Mouse (Mus musculus) limb, embryonic 14.5 days (tissue): ENCODE results near the gene Csf2ra. TPM values are rescaled to one million over a fixed set of nuclear protein-coding genes. Genes with fewer than 3 reads are reported as not detected.
"Not testable (repeated sequence)": the region's sequence is repeated elsewhere in the genome, so short reads cannot be mapped to it uniquely, and the experiment has no call there.

Experiments used
- ATAC-seq: fragments of 200-750 bp; cut with Nextera tagmentation; 2 replicates; pipeline ENCODE4 v1.8.0; 2017; ENCODE audit warnings: low read depth, moderate number of reproducible peaks, moderate TSS enrichment; ENCODE audit not compliant: low FRiP score
- DNase-seq: peaks from one replicate; pipeline ENCODE4 v3.0.0-alpha.2; 2015; ENCODE audit warnings: low spot score
- H3K27ac ChIP-seq: fragments of 300-500 bp; sonication (generic); replicated peaks from 2 replicates; pipeline ENCODE4 v1.5.1; 2014; ENCODE audit warnings: low read depth, mild to moderate bottlenecking, low read length, moderate library complexity, mixed read lengths
- H3K27me3 ChIP-seq: fragments of 300-500 bp; sonication (generic); 2 replicates; pipeline ENCODE4 v1.6.1; 2014; ENCODE audit warnings: low read length, mixed read lengths; ENCODE audit not compliant: control insufficient read depth, insufficient read depth
- H3K36me3 ChIP-seq: fragments of 300-500 bp; sonication (generic); 2 replicates; pipeline ENCODE4 v1.6.1; 2014; ENCODE audit warnings: mild to moderate bottlenecking, low read length, moderate library complexity, mixed read lengths; ENCODE audit not compliant: control insufficient read depth, insufficient read depth
- H3K4me1 ChIP-seq: fragments of 300-500 bp; sonication (generic); 2 replicates; pipeline ENCODE4 v1.6.1; 2014; ENCODE audit warnings: antibody characterized with exemption, low read length, mixed read lengths; ENCODE audit not compliant: control insufficient read depth, insufficient read depth
- H3K4me2 ChIP-seq: fragments of 300-500 bp; sonication (generic); replicated peaks from 2 replicates; pipeline ENCODE4 v1.6.1; 2014; ENCODE audit warnings: low read depth, mild to moderate bottlenecking, low read length, moderate library complexity; ENCODE audit not compliant: severe bottlenecking
- H3K4me3 ChIP-seq: fragments of 300-500 bp; sonication (generic); replicated peaks from 2 replicates; pipeline ENCODE4 v1.5.1; 2014; ENCODE audit warnings: low read length
- H3K9ac ChIP-seq: fragments of 300-500 bp; sonication (generic); 2 replicates; pipeline ENCODE4 v1.6.1; 2014; ENCODE audit warnings: mild to moderate bottlenecking, low read depth, low read length, moderate library complexity; ENCODE audit not compliant: severe bottlenecking
- H3K9me3 ChIP-seq: fragments of 300-500 bp; sonication (generic); 2 replicates; pipeline ENCODE4 v1.6.1; 2016; ENCODE audit warnings: low read length; ENCODE audit not compliant: control insufficient read depth
- POLR2A ChIP-seq: fragments of 200-500 bp; IDR thresholded peaks from 2 replicates; pipeline ENCODE4 v1.8.0; 2012; ENCODE audit warnings: inconsistent platforms, mild to moderate bottlenecking, moderate library complexity, borderline replicate concordance; ENCODE audit not compliant: insufficient read depth, insufficient read length; ENCODE audit errors: extremely low read depth
- WGBS: fragments of 180-500 bp; shearing (Covaris S2); extraction: QIAGEN DNeasy Blood & Tissue Kit; methylation state at CpG from one replicate; pipeline ENCODE4 v1.1.7; 2014; 5-methylcytosine and 5-hydroxymethylcytosine counted together
- polyA plus RNA-seq, 2 experiments: library from polyadenylated mRNA; depleted of rRNA in 1 of 2; stranded (reverse) in 1 of 2; unstranded in 1 of 2; fragments of >200 nt; fragmentation: Nextera tagmentation in 1 of 2; extraction: Ambion mirVana in 1 of 2; gene quantifications; 2 replicates each; pipeline versions ENCODE4 v1.2.1 to v1.2.3; 2012 to 2014

Csf2ra gene
- polyA plus RNA-seq, 2 experiments, result 24.1 to 181 TPM

DNA sequence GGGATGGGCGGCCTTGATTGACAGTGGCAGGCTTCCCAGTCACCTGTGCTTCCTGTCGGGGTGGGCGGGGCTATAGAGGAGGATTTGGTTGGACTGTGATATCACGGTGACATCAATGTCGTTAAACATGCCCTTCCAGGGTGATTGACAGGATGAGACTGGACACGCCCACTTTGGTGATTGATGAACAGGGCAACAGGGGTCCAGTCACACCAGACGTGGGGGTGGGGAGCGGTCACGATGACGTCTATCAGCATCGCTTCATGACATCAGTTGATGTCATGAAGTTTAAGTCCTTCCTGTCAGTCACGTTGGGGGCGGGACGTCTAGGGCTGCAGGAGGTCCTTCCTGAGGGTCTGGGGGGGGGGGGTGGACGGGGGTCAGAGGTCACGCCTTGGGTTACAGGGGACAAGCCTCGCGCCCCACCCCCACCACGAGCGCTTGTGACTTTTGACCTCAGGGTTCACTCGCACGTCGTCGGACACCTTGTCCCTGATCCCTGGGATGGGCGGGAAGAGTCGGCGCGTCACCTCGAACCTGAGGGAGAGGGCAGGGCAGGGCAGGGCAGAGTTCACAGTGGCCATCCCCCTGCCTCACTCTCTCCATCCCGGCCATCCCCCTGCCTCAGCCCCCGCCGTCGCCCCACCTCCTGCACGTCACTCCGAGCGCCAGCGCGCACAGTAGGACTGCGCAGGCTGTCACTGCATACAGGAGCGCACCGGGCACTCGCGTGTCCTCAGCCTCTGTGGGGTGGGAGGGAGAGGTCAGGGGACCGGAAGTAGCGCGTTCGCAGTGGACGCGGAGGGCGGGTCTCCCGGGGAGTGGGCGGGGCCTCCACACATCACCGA is 3.3 kb downstream of the Csf2ra start:
- Histone ChIP-seq H3K9ac (peak overlapping the region; percentile 16; the same call in 1 of the 2 replicates), H3K4me3 (peak overlapping the region; percentile 59), H3K4me1 (no peaks in the 10 kb centered on the region), H3K9me3 (no peaks in the 10 kb centered on the region), H3K27ac (no peak overlapping the region), H3K27me3 (no peaks in the 10 kb centered on the region), H3K4me2 (peak overlapping the region; percentile 63), H3K36me3 (no peaks in the 10 kb centered on the region)
- WGBS, result 43% methylated on average over 48 of the region's 53 CpGs
- ATAC-seq (peak; percentile 12), DNase-seq (peak; percentile 22)
- no peak for TF ChIP-seq POLR2A

GRCm38 (mm10) chr19:61223706-61224328 is 4.4 kb downstream of the Csf2ra start:
- H3K27ac ChIP-seq, result no peak overlapping the region
- ATAC-seq (no peak), DNase-seq (no peak)
- TF ChIP-seq POLR2A, result no peak
- WGBS, result 91% methylated on average over 6 of the region's 6 CpGs
- no peaks in the 10 kb centered on the region for H3K9me3 ChIP-seq
- H3K4me3 ChIP-seq, result no peak overlapping the region
- H3K27me3 ChIP-seq, result no peaks in the 10 kb centered on the region
- no peak overlapping the region for H3K4me2 ChIP-seq
- no peak overlapping the region for H3K9ac ChIP-seq
- no peaks in the 10 kb centered on the region for H3K36me3 ChIP-seq
- H3K4me1 ChIP-seq, result no peaks in the 10 kb centered on the region

GRCm38 (mm10) chr19:61207506-61207905 is 20.7 kb downstream of the Csf2ra start:
- not testable (repeated sequence) for H3K27me3 ChIP-seq, H3K9ac ChIP-seq, H3K4me2 ChIP-seq, H3K4me1 ChIP-seq, ATAC-seq, DNase-seq, H3K36me3 ChIP-seq, H3K27ac ChIP-seq, H3K9me3 ChIP-seq, H3K4me3 ChIP-seq
- 68% methylated on average over 6 of the region's 6 CpGs for WGBS

DNA sequence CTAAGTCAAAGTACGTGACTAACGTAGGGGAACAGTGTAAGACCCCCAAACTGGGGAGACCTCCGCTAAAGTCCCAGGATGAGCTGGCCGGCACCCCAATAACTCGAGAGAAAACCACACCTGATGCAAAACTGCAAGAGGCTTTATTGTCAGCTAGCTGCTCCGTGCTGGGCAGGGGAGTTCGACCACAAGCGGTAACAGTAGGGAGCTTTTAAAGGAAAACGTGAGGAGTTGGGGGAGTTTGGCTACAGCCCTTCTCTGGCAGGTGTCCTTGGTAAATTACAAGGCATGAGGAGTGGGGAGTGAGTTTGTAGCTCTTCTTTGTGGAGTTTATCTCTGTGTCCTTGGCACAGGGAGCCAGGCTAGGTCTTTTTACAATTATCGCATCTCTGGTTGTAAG is 28.4 kb downstream of the Csf2ra start:
- Histone ChIP-seq H3K9ac (no peak overlapping the region), H3K4me1 (no peaks in the 10 kb centered on the region), H3K4me2 (no peak overlapping the region), H3K4me3 (no peak overlapping the region), H3K27me3 (no peaks in the 10 kb centered on the region), H3K9me3 (no peaks in the 10 kb centered on the region), H3K27ac (no peak overlapping the region), H3K36me3 (no peaks in the 10 kb centered on the region)
- no peak for TF ChIP-seq POLR2A
- peak; percentile 5 for DNase-seq
- no peak for ATAC-seq
- 24% methylated on average over 10 of the region's 10 CpGs for WGBS

DNA sequence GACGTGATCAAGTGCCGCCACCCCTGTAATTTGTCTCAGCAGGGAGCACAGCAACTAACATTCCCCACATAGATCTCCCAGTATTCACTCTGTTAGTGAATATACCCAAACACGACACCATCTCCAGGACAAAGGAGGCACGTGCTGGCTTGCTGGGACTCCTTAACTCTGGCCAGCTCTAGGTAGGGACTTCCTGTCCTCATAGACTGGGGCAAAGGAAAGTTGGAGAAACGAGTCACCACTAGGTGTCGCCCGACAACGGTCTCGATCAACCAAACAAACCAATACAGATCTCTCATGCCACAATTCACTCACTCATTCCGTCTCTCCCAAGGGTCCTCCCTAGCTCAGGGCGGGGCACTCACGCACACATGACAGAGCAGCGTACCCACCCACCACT is 28.9 kb downstream of the Csf2ra start:
- no peak for ATAC-seq
- H3K4me3 ChIP-seq, result no peak overlapping the region
- DNase-seq, result peak; percentile 95
- no peaks in the 10 kb centered on the region for H3K36me3 ChIP-seq
- H3K9ac ChIP-seq, result no peak overlapping the region
- H3K9me3 ChIP-seq, result no peaks in the 10 kb centered on the region
- H3K27ac ChIP-seq, result no peak overlapping the region
- no peaks in the 10 kb centered on the region for H3K4me1 ChIP-seq
- TF ChIP-seq POLR2A, result no peak
- no peaks in the 10 kb centered on the region for H3K27me3 ChIP-seq
- no peak overlapping the region for H3K4me2 ChIP-seq
- 10% methylated on average over 13 of the region's 13 CpGs for WGBS

GRCm38 (mm10) chr19:61183590-61183989 is 44.6 kb downstream of the Csf2ra start, which contains the start of gene Gm6020:
TSS of gene Gm6020 (plus strand) at chr19:61183890.
- not testable (repeated sequence) for H3K27me3 ChIP-seq, H3K4me1 ChIP-seq, DNase-seq, H3K36me3 ChIP-seq, H3K4me2 ChIP-seq, H3K9ac ChIP-seq, ATAC-seq, H3K4me3 ChIP-seq, H3K27ac ChIP-seq
- peaks cover 13% of the 10 kb centered on the region; the same call in 1 of the 2 replicates for H3K9me3 ChIP-seq
- 81% methylated on average over 2 of the region's 2 CpGs for WGBS
